Mouse (Mus musculus) forebrain, postnatal 0 days (tissue): ENCODE results near the gene Snx21. TPM values are rescaled to one million over a fixed set of nuclear protein-coding genes. Genes with fewer than 3 reads are reported as not detected.

Experiments used
- ATAC-seq: fragments of 200-750 bp; cut with Nextera tagmentation; 2 replicates; pipeline ENCODE4 v1.8.0; 2017; ENCODE audit warnings: mild to moderate bottlenecking, moderate library complexity
- DNase-seq: peaks from one replicate; pipeline ENCODE4 v3.0.0-alpha.2; 2015
- H3K27ac ChIP-seq: fragments of 300-500 bp; sonication (generic); 2 replicates; pipeline ENCODE4 v1.5.1; 2014; ENCODE audit warnings: low read depth, mild to moderate bottlenecking, antibody characterized with exemption, low read length, moderate library complexity, mixed read lengths
- H3K27me3 ChIP-seq: fragments of 300-500 bp; sonication (generic); 2 replicates; pipeline ENCODE4 v1.6.1; 2014; ENCODE audit warnings: mild to moderate bottlenecking, low read length, mixed read lengths; ENCODE audit not compliant: insufficient read depth
- H3K36me3 ChIP-seq: fragments of 300-500 bp; sonication (generic); 2 replicates; pipeline ENCODE4 v1.6.1; 2014; ENCODE audit warnings: mild to moderate bottlenecking, moderate library complexity; ENCODE audit not compliant: insufficient read depth
- H3K4me1 ChIP-seq: fragments of 300-500 bp; sonication (generic); 2 replicates; pipeline ENCODE4 v1.6.1; 2014; ENCODE audit warnings: antibody characterized with exemption; ENCODE audit not compliant: insufficient read depth
- H3K4me2 ChIP-seq: fragments of 300-500 bp; sonication (generic); 2 replicates; pipeline ENCODE4 v1.6.1; 2014; ENCODE audit warnings: low read depth, mild to moderate bottlenecking, moderate library complexity
- H3K4me3 ChIP-seq: fragments of 300-500 bp; sonication (generic); 2 replicates; pipeline ENCODE4 v1.5.1; 2014; ENCODE audit warnings: low read depth, low read length, mixed read lengths
- H3K9ac ChIP-seq: fragments of 300-500 bp; sonication (generic); 2 replicates; pipeline ENCODE4 v1.6.1; 2014; ENCODE audit warnings: mild to moderate bottlenecking
- H3K9me3 ChIP-seq: fragments of 300-500 bp; sonication (generic); 2 replicates; pipeline ENCODE4 v1.6.1; 2016; ENCODE audit warnings: low read length
- CTCF ChIP-seq: sonication (generic); IDR thresholded peaks from 2 replicates; pipeline ENCODE4 v1.5.1; 2016; ENCODE audit warnings: antibody characterized with exemption, control low read depth, low read depth
- WGBS: fragments of 180-500 bp; shearing (Covaris S2); extraction: QIAGEN DNeasy Blood & Tissue Kit; methylation state at CpG from one replicate; pipeline ENCODE4 v1.1.7; 2014; 5-methylcytosine and 5-hydroxymethylcytosine counted together
- polyA plus RNA-seq: library from polyadenylated mRNA; unstranded; fragments of >200 nt; fragmentation: Nextera tagmentation; extraction: Ambion mirVana; gene quantifications from 2 replicates; pipeline ENCODE4 v1.2.1, GENCODE M21; 2015
- total RNA-seq: library from RNA; depleted of rRNA; stranded (reverse); fragments of >200 nt; gene quantifications from 2 replicates; pipeline ENCODE4 v1.2.3, GENCODE M21; 2014; rRNA removed

Gene Snx21
- total RNA-seq (72.0 and 77.5 TPM in 2 replicates), polyA plus RNA-seq (48.5 and 50.2 TPM in 2 replicates)

DNA sequence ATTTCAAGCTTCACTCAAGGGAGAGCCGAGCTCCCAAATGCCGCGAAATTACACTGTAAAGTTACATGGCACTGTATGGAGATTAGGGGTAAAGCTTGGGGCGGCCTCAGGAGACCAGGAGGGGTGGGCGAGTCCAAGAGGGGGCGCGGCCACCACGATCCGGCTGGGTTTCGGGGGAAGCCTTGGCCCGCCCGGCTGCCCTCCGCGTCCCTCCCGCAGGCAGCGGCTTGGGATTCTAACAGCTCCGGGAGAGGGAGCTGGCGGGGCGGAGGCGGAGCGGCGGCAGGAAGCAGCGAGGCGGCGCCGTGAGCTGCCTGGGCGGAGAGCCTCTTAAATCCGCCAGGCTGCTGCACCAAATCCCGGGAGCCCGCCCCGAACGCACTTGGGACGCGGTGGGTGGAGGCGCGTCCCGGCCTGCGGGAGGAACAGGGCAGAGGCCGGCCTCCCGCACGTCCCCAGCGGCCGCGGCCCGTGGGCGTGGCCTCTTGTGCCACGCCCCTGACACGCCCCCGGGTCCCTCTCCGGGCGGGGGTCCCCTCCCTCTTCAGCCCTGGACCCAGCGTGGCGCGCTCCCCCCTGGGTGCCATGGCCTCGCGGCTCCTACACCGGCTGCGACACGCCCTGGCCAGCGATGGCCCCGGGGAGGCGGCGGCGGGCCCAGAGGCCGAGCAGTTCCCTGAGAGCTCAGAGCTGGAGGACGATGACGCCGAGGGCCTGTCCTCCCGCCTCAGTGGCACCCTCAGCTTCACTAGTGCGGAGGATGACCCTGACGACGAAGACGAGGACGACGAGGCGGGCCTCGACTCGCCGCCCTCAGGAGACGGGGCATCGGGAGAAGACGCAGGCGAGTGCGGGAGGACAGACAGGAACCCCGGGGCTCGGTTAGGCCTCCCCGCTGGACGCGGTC, at the start of gene Snx21:
Gene Snx21, plus strand, starts transcription at position 343 of the 907 bp plus-strand sequence.
- ATAC-seq (peak; percentile 87), DNase-seq (peak; percentile 87)
- WGBS = 2% methylated on average over 78 of the region's 89 CpGs
- peak within 1 kb of the TSS; percentile 89 for H3K4me2 ChIP-seq
- TF ChIP-seq CTCF = peak; percentile 71
- H3K36me3 ChIP-seq = peaks cover 7% of the 10 kb centered on the region; the same call in 1 of the 2 replicates
- no peaks in the 10 kb centered on the region for H3K27me3 ChIP-seq
- peak within 1 kb of the TSS; percentile 76 for H3K4me3 ChIP-seq
- peaks cover 4% of the 10 kb centered on the region for H3K4me1 ChIP-seq
- peak within 1 kb of the TSS; percentile 82 for H3K9ac ChIP-seq
- no peaks in the 10 kb centered on the region for H3K9me3 ChIP-seq
- H3K27ac ChIP-seq = peak within 1 kb of the TSS; percentile 78

DNA sequence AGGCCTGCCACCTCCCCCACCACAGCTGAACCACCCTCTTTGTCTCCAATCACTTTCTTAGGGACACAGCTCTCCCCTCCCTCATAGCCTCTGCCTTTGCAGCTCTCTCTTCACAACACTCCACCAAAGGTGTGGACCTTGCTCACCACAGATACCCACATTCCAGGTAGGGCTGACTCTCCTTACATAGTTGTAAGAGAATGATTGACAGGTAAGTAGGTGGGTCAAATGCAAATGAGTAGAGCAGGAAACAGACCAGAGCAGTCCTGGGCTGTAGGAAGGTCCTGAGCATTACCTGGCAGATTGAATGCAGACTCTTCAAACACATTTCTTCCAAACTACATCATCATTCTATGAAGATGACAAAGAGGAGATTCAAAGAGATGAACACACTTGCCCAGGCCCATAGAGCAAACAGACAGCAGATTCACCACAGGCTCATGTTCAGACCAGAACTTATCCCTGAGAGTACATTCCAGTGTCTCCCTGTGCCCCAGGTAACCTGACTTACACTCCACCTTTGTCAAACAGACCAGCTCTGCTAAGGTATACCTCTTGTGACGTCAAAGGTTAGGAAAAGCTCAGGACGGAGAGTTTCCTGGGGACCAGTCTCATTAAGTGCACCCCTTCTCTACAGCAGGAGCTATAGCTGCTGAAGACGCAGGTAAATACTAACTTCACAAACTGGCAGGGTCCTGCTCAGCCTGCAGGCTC, 48.1 kb upstream of the Snx21 start:
- H3K9me3 ChIP-seq = no peaks in the 10 kb centered on the region
- no peak overlapping the region for H3K4me3 ChIP-seq
- H3K4me2 ChIP-seq = no peak overlapping the region
- no peak overlapping the region for H3K27ac ChIP-seq
- WGBS = 82% methylated on average over 3 of the region's 3 CpGs
- ATAC-seq (no peak), DNase-seq (no peak)
- H3K36me3 ChIP-seq = no peaks in the 10 kb centered on the region
- H3K4me1 ChIP-seq = no peaks in the 10 kb centered on the region
- H3K9ac ChIP-seq = no peak overlapping the region
- no peaks in the 10 kb centered on the region for H3K27me3 ChIP-seq
- TF ChIP-seq CTCF = no peak

DNA sequence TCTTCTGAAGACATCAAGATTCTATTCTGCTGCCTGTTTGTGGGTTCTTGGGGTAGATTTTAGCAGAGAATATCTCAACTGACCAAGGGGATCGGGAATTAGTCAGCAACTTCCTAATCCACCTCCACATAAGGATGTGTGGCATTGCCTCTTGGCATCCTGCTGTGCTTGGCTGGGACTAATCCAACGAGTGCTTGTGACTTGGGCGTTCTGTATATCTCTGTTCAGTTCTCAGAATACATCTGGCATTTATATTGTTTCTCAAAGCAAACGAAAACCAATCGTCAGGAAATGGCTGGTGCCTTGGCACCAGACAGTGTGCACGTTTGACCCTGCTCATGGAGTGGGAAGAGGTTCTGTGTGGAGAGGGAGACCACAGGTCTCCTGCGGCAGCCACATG, 45.7 kb upstream of the Snx21 start:
- Histone ChIP-seq H3K9ac (no peak overlapping the region), H3K4me1 (peaks cover 1% of the 10 kb centered on the region; the same call in 1 of the 2 replicates), H3K36me3 (no peaks in the 10 kb centered on the region), H3K4me3 (no peak overlapping the region), H3K27me3 (no peaks in the 10 kb centered on the region), H3K4me2 (no peak overlapping the region), H3K9me3 (no peaks in the 10 kb centered on the region), H3K27ac (no peak overlapping the region)
- TF ChIP-seq CTCF = no peak
- 59% methylated on average over 7 of the region's 7 CpGs for WGBS
- ATAC-seq = no peak
- no peak for DNase-seq

DNA sequence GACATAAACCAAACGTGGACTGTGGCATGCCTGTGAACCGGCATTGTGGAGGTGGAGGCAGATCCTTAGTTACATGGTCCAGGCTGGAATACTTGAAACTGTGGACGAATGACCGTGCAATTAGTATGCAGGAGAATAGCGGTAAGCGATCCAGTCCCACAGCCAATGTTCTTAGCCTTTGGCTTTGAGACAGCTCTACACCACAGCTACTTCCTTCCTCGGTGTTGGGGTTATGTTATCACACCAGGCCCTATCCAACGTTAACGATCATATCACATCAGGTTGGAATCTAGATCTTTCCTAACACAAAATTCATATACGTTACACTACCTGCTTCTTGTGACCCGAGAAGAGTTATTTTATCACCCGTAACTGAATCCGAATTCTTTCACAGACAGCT, 40.6 kb upstream of the Snx21 start:
- no peak for DNase-seq

DNA sequence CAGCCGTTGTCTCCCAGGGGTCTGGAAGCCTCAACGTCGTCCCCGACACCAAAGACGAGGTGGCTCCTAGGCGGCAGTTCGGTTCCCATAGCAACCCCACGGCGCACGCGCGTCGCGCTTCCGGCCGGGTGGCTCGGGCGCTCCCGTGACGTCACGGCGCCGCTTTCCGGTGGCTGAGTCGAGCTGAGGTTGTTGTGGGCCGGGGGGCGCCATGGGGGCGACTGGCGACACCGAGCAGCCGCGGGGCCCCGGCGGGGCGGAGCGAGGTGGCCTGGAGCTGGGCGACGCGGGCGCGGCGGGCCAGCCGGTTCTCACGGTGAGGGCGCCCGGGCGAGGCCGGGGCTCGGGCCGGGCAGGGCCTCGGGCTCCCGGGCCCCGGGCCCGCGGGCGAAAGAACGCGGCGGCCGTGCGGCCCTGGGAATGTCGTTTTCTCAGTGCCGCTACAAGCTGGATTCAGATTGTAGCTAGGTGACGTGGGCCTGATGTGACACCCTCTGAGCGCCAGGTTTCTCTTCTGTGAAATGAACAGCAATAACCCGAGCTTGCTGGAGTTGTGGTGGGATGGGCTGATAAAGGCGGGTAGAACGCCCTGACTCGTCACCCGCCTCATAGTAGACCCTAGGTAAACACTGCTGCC, 39.7 kb upstream of the Snx21 start, which contains the start of the genes Wfdc3 and Dnttip1:
Gene Wfdc3, minus strand, starts transcription at position 89 of the 637 bp plus-strand sequence.
Gene Dnttip1, plus strand, starts transcription at position 141 of the 637 bp plus-strand sequence.
- ATAC-seq (peak; percentile 98), DNase-seq (peak; percentile 97)
- Histone ChIP-seq H3K27ac (peak within 1 kb of the TSS; percentile 81), H3K36me3 (peaks cover 11% of the 10 kb centered on the region; the same call in 1 of the 2 replicates), H3K9me3 (no peaks in the 10 kb centered on the region), H3K4me2 (peak within 1 kb of the TSS; percentile 88), H3K4me3 (peak within 1 kb of the TSS; percentile 92), H3K9ac (peak within 1 kb of the TSS; percentile 96), H3K27me3 (no peaks in the 10 kb centered on the region), H3K4me1 (peaks cover 16% of the 10 kb centered on the region)
- no peak for TF ChIP-seq CTCF
- 1% methylated on average over 69 of the region's 70 CpGs for WGBS

More for the DNA sequence above, 40.6 kb upstream of the Snx21 start:
- Histone ChIP-seq H3K4me2 (peak overlapping the region; percentile 88), H3K27me3 (no peaks in the 10 kb centered on the region), H3K27ac (peak overlapping the region; percentile 46; the same call in 1 of the 2 replicates), H3K4me3 (peak overlapping the region; percentile 92), H3K9me3 (no peaks in the 10 kb centered on the region), H3K36me3 (peaks cover 10% of the 10 kb centered on the region; the same call in 1 of the 2 replicates), H3K9ac (peak overlapping the region; percentile 96), H3K4me1 (peaks cover 16% of the 10 kb centered on the region)
- no peak for TF ChIP-seq CTCF
- no peak for ATAC-seq
- WGBS = 74% methylated on average over 13 of the region's 13 CpGs

DNA sequence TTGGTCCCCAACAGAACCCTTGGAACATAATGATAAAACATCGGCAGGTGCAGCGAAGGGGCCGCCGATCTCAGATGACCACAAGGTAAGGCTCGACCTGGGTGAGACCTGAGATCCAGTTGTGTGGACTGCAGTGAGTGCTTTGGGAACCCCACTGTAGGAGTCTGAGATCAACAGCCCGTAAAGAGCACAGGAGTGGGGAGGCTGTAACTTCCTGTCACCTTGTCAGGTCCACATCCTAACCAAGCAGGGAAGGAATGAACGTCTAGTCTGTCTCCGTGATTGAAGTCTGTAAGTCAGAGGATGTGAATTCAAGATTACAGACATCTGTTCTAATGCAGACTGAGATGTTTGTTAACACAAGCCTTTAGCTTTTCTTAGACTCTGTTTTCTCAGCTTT, 38.9 kb upstream of the Snx21 start:
- Histone ChIP-seq H3K27ac (no peak overlapping the region), H3K36me3 (peaks cover 14% of the 10 kb centered on the region), H3K9me3 (no peaks in the 10 kb centered on the region), H3K4me1 (peaks cover 16% of the 10 kb centered on the region), H3K4me2 (peak overlapping the region; percentile 88), H3K4me3 (peak overlapping the region; percentile 92), H3K9ac (peak overlapping the region; percentile 96), H3K27me3 (no peaks in the 10 kb centered on the region)
- ATAC-seq (no peak), DNase-seq (no peak)
- TF ChIP-seq CTCF = no peak
- 60% methylated on average over 8 of the region's 8 CpGs for WGBS
